Mouse (Mus musculus): ENCODE data around the gene Prm3.

- no peak for TF ChIP-seq CTCF (IDR thresholded peaks at IDR 0.05; ENCODE audit: extremely low read depth, insufficient read length, insufficient replicate concordance, low read depth, low read length)
- no peak for TF ChIP-seq POLR2A (IDR thresholded peaks at IDR 0.05; ENCODE audit: low read depth, low read length)
These were observed 30.7 kb upstream of the Prm3 start for GRCm38 (mm10) chr16:10821387-10821786.

Data from small intestine, adult 2 months (tissue).